Mouse (Mus musculus) forebrain, embryonic 13.5 days (tissue): ENCODE results near the gene Ccdc90b. TPM values are rescaled to one million over a fixed set of nuclear protein-coding genes. Genes with fewer than 3 reads are reported as not detected.

ENCODE experiments used
- ATAC-seq: fragments of 200-750 bp; cut with Nextera tagmentation; 2 replicates; pipeline ENCODE4 v1.8.0; 2017
- H3K27ac ChIP-seq: fragments of 300-500 bp; sonication (generic); 2 replicates; pipeline ENCODE4 v1.5.1; 2015; ENCODE audit warnings: inconsistent platforms, mild to moderate bottlenecking, moderate library complexity
- H3K27me3 ChIP-seq: fragments of 300-500 bp; sonication (generic); 2 replicates; pipeline ENCODE4 v1.6.1; 2015; ENCODE audit warnings: mild to moderate bottlenecking, inconsistent platforms
- H3K36me3 ChIP-seq: fragments of 300-500 bp; sonication (generic); 2 replicates; pipeline ENCODE4 v1.6.1; 2015; ENCODE audit warnings: mild to moderate bottlenecking, inconsistent platforms; ENCODE audit not compliant: poor library complexity, severe bottlenecking
- H3K4me1 ChIP-seq: fragments of 300-500 bp; sonication (generic); 2 replicates; pipeline ENCODE4 v1.6.1; 2015; ENCODE audit warnings: inconsistent platforms
- H3K4me2 ChIP-seq: fragments of 300-500 bp; sonication (generic); 2 replicates; pipeline ENCODE4 v1.6.1; 2015; ENCODE audit warnings: inconsistent platforms, mild to moderate bottlenecking, moderate library complexity
- H3K4me3 ChIP-seq: fragments of 300-500 bp; sonication (generic); 2 replicates; pipeline ENCODE4 v1.5.1; 2015; ENCODE audit warnings: mild to moderate bottlenecking, inconsistent platforms
- H3K9ac ChIP-seq: fragments of 300-500 bp; sonication (generic); 2 replicates; pipeline ENCODE4 v1.6.1; 2015; ENCODE audit warnings: mild to moderate bottlenecking, inconsistent platforms
- H3K9me3 ChIP-seq: fragments of 300-500 bp; sonication (generic); replicated peaks from 2 replicates; pipeline ENCODE4 v1.6.1; 2016; ENCODE audit warnings: inconsistent platforms
- WGBS: fragments of 180-500 bp; shearing (Covaris S2); methylation state at CpG from one replicate; pipeline ENCODE4 v1.1.7; 2015; 5-methylcytosine and 5-hydroxymethylcytosine counted together
- polyA plus RNA-seq: library from polyadenylated mRNA; unstranded; fragments of >200 nt; fragmentation: Nextera tagmentation; extraction: Ambion mirVana; gene quantifications from 2 replicates; pipeline ENCODE4 v1.2.1, GENCODE M21; 2015

The Ccdc90b gene
- polyA plus RNA-seq, 1 experiment from 2014 or later: 76.1 TPM

DNA sequence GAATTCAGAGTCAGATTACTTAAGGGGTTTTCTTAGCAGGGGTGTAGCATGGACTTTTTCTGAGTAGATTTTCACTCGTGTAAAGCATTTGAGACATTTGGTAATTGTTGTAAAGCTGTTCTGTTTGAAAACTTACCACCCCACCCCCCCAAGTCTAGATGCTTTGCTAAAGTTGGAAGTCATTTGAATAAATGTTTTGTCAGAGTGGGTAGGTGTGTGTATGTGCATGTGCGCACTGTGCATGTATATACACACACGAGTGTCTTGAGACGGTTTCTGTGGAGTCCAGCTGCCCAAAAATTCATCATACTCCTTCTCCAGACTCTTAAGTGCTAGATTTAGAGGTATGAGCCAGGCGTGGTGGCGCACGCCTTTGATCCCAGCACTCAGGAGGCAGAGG lies 22.6 kb downstream of the Ccdc90b start:
- no peaks in the 10 kb centered on the region for H3K4me1 ChIP-seq
- no peak overlapping the region for H3K4me2 ChIP-seq
- no peak overlapping the region for H3K27ac ChIP-seq
- no peak overlapping the region for H3K9ac ChIP-seq
- H3K27me3 ChIP-seq: no peaks in the 10 kb centered on the region
- H3K4me3 ChIP-seq: no peak overlapping the region
- no peaks in the 10 kb centered on the region for H3K9me3 ChIP-seq
- WGBS: 90% methylated on average over 7 of the region's 7 CpGs
- H3K36me3 ChIP-seq: peaks cover 22% of the 10 kb centered on the region
- ATAC-seq: no peak

DNA sequence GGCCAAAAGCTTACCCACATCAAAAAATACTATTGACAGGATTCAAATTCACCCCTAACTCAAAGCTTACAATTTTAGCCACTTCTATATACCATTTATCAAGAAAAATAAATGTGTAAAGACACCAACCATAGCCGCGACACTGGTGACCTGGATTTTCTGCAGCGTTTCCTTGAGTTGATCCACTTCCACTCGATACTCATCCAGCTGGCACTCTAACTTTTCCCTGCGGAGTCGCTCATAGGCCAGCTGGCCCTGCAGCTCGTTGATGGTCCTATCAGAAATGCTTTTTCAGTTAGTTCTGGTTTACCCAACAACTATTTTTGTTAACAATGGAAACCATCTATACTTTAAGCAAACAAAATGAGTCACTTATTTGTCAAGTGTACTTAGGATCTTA lies 29.0 kb downstream of the Ccdc90b start:
- no peaks in the 10 kb centered on the region for H3K9me3 ChIP-seq
- ATAC-seq: no peak
- no peaks in the 10 kb centered on the region for H3K27me3 ChIP-seq
- no peak overlapping the region for H3K4me2 ChIP-seq
- H3K27ac ChIP-seq: no peak overlapping the region
- 89% methylated on average over 7 of the region's 7 CpGs for WGBS
- H3K36me3 ChIP-seq: no peaks in the 10 kb centered on the region
- H3K9ac ChIP-seq: no peak overlapping the region
- H3K4me3 ChIP-seq: no peak overlapping the region
- no peaks in the 10 kb centered on the region for H3K4me1 ChIP-seq

DNA sequence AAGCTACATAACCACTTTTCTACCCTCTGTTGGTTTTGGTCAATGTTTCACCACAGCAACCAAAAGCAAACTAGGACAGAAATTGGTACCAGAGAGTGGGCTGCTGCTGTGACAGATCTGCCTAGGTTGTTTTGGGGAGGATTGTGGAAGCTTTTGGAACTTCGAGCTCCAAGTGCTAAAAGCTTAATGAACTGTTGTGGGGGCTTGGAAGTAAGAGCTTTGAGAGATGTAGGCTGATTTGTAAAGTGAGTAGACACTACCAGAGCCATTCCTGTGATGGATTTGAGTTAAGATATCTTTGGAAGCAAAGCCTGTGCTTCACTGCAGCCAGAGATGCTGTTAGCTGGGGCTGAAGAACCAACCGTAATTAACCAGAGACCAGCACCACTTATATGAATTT lies 29.9 kb downstream of the Ccdc90b start:
- ATAC-seq: no peak
- Histone ChIP-seq H3K9ac (no peak overlapping the region), H3K4me2 (no peak overlapping the region), H3K27me3 (no peaks in the 10 kb centered on the region), H3K27ac (no peak overlapping the region), H3K4me1 (no peaks in the 10 kb centered on the region), H3K9me3 (no peaks in the 10 kb centered on the region), H3K36me3 (no peaks in the 10 kb centered on the region), H3K4me3 (no peak overlapping the region)
- WGBS: 92% methylated on average over 2 of the region's 2 CpGs

DNA sequence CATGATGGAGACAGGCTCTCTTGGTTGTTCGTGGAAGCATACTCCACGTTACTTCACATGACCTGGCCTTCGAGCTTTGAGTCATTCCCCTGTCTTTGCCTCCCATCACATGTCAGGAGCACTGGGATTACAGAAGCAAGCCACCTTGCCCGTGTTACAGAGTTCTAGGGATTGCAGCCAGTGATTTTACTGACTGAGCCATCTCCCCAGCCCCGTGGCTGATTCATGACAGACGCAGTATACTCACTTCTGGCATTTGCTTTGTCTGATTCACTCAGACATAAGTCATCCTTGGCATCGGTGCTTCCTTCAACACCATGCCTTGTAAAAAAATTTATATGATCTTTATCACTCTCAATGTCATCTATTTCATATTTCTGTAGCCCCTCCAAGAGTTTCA lies 44.0 kb downstream of the Ccdc90b start:
- H3K36me3 ChIP-seq: peaks cover 20% of the 10 kb centered on the region
- WGBS: 92% methylated on average over 7 of the region's 7 CpGs

DNA sequence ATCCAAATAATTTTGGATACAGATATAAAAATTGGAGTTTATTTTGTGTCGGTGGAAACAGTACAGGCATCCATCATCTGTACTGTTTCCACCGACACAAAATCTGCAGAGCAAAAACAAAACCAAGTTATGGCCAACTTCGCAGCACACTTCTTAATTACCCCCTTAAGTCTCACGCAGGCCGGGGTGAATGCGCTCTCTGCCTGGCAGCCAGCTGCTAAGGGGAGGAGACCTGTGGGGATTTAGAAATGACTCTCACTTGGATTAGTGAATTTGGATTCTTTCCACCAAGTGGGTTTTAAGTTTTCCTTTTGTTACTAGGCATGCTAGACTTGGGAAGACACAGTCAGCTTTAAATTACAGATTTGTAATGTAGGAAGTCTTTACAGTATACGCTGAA lies 49.9 kb downstream of the Ccdc90b start:
- 41% methylated on average over 7 of the region's 7 CpGs for WGBS
- H3K9me3 ChIP-seq: no peaks in the 10 kb centered on the region
- no peak overlapping the region for H3K9ac ChIP-seq

More for the DNA sequence above, 44.0 kb downstream of the Ccdc90b start:
- Histone ChIP-seq H3K4me3 (no peak overlapping the region), H3K4me1 (no peaks in the 10 kb centered on the region), H3K4me2 (no peak overlapping the region), H3K9me3 (no peaks in the 10 kb centered on the region), H3K27ac (no peak overlapping the region), H3K9ac (no peak overlapping the region), H3K27me3 (no peaks in the 10 kb centered on the region)
- no peak for ATAC-seq

DNA sequence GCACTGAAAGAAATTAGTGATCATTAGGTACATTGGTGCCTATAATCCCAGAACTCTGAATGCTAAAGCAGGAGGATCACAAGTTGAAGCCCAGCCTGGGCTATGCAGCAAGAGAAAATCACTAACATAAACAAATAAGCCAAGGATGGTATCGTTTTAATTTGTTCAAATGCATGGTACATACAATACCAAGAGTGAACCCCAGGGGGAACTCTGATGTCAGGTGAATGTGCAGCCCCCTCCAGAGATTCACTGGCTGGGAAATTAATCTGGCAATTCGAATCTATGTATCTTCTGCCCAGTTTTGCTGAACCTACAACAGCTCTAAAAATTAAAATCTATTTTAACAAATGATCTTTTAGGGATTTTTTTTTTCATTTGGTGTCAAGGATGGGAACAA lies 63.5 kb downstream of the Ccdc90b start:
- Histone ChIP-seq H3K9ac (no peak overlapping the region), H3K4me3 (no peak overlapping the region), H3K27me3 (no peaks in the 10 kb centered on the region), H3K4me1 (no peaks in the 10 kb centered on the region), H3K4me2 (no peak overlapping the region), H3K27ac (no peak overlapping the region), H3K9me3 (no peaks in the 10 kb centered on the region), H3K36me3 (no peaks in the 10 kb centered on the region)
- no peak for ATAC-seq
- 50% methylated on average over 2 of the region's 2 CpGs for WGBS

More for the DNA sequence above, 49.9 kb downstream of the Ccdc90b start:
- H3K4me1 ChIP-seq: no peaks in the 10 kb centered on the region
- ATAC-seq: no peak
- no peak overlapping the region for H3K27ac ChIP-seq
- no peak overlapping the region for H3K4me2 ChIP-seq
- 0 out of 2 replicates have a peak, but pooled peaks cover 7% of the 10 kb centered on the region for H3K36me3 ChIP-seq
- H3K27me3 ChIP-seq: no peaks in the 10 kb centered on the region
- H3K4me3 ChIP-seq: no peak overlapping the region

DNA sequence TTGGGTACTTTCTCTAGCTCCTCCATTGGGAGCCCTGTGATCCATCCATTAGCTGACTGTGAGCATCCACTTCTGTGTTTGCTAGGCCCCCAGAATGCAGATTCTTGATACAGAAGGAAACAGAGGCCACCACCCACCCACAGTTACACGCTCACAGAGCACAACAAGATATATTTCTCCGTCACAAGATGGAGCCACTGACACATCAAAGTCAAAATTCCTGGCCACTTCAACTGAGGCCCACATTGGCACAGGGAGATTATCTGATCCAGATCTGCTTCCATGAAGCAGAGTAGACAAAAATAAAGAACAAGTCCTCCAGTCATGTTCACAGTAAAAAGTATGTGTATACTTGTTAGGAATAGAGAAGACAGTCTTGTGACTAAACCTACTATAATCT lies 69.2 kb downstream of the Ccdc90b start:
- Histone ChIP-seq H3K9me3 (no peaks in the 10 kb centered on the region), H3K36me3 (no peaks in the 10 kb centered on the region), H3K4me1 (no peaks in the 10 kb centered on the region), H3K9ac (no peak overlapping the region), H3K27ac (no peak overlapping the region), H3K4me2 (no peak overlapping the region), H3K4me3 (no peak overlapping the region), H3K27me3 (no peaks in the 10 kb centered on the region)
- 49% methylated on average over 2 of the region's 2 CpGs for WGBS
- no peak for ATAC-seq

Other genes with a start within 250 kb of the Ccdc90b start
- gene Ankrd42, start 76.0 kb downstream of the Ccdc90b start, polyA plus RNA-seq: 10.9 and 15.6 TPM in 2 replicates
- 24.0 and 26.6 TPM in 2 replicates for gene Pcf11, start 108.8 kb downstream of the Ccdc90b start, polyA plus RNA-seq
- gene Rab30, start 180.5 kb downstream of the Ccdc90b start, polyA plus RNA-seq: 19.8 and 21.4 TPM in 2 replicates